Mouse (Mus musculus): ENCODE measurements around the gene Gm20683. TPM values are rescaled to one million over a fixed set of nuclear protein-coding genes. Genes with fewer than 3 reads are reported as not detected.
"Not testable (repeated sequence)": the region's sequence is repeated elsewhere in the genome, so short reads cannot be mapped to it uniquely, and the experiment has no call there.

Gm20683 gene
- polyA plus RNA-seq, 1 experiment from 2014 or later = 2.1 TPM

- under 1% methylated on average over 87 of the region's 100 CpGs for WGBS
- Histone ChIP-seq H3K9me3 (no peaks in the 10 kb centered on the region), H3K4me1 (peaks cover 23% of the 10 kb centered on the region), H3K27me3 (ENCODE audit: insufficient read depth, poor library complexity, severe bottlenecking) (peaks cover 80% of the 10 kb centered on the region), H3K4me3 (peak within 1 kb of the TSS; percentile 76), H3K27ac (peak within 1 kb of the TSS; percentile 67), H3K36me3 (no peaks in the 10 kb centered on the region)
- DNase-seq (ENCODE audit: low spot score) = no peak
Observed at GRCm38 (mm10) chr17:25808789-25809605, 32.6 kb downstream of the Gm20683 start, which contains the start of gene Fbxl16. TSS of gene Fbxl16 (plus strand) at chr17:25809085.

- Histone ChIP-seq H3K27ac (no peak overlapping the region), H3K4me3 (peak overlapping the region; percentile 76), H3K9me3 (no peaks in the 10 kb centered on the region), H3K4me1 (peaks cover 26% of the 10 kb centered on the region), H3K36me3 (no peaks in the 10 kb centered on the region), H3K27me3 (ENCODE audit: insufficient read depth, poor library complexity, severe bottlenecking) (peaks cover 73% of the 10 kb centered on the region)
- no peak for DNase-seq (ENCODE audit: low spot score)
- 42% methylated on average over 5 of the region's 5 CpGs for WGBS
Observed at GRCm38 (mm10) chr17:25808028-25808427, 33.5 kb downstream of the Gm20683 start.

GRCm38 (mm10) chr17:25807452-25807851 is 34.1 kb downstream of the Gm20683 start:
- Histone ChIP-seq H3K27me3 (ENCODE audit: insufficient read depth, poor library complexity, severe bottlenecking) (peaks cover 67% of the 10 kb centered on the region), H3K4me1 (peaks cover 32% of the 10 kb centered on the region)
- not testable (repeated sequence) for DNase-seq (ENCODE audit: low spot score); H3K9me3 ChIP-seq; H3K27ac ChIP-seq; H3K4me3 ChIP-seq; H3K36me3 ChIP-seq
- WGBS = 43% methylated on average over 2 of the region's 2 CpGs

- H3K27me3 ChIP-seq (ENCODE audit: insufficient read depth, poor library complexity, severe bottlenecking) = peaks cover 62% of the 10 kb centered on the region
- H3K27ac ChIP-seq = no peak overlapping the region
- H3K36me3 ChIP-seq = no peaks in the 10 kb centered on the region
- no peak overlapping the region for H3K4me3 ChIP-seq
- DNase-seq (ENCODE audit: low spot score) = no peak
- no peaks in the 10 kb centered on the region for H3K9me3 ChIP-seq
- 80% methylated on average over 4 of the region's 4 CpGs for WGBS
- H3K4me1 ChIP-seq = peaks cover 37% of the 10 kb centered on the region
Observed at GRCm38 (mm10) chr17:25806507-25806906, 35.1 kb downstream of the Gm20683 start.

DNA sequence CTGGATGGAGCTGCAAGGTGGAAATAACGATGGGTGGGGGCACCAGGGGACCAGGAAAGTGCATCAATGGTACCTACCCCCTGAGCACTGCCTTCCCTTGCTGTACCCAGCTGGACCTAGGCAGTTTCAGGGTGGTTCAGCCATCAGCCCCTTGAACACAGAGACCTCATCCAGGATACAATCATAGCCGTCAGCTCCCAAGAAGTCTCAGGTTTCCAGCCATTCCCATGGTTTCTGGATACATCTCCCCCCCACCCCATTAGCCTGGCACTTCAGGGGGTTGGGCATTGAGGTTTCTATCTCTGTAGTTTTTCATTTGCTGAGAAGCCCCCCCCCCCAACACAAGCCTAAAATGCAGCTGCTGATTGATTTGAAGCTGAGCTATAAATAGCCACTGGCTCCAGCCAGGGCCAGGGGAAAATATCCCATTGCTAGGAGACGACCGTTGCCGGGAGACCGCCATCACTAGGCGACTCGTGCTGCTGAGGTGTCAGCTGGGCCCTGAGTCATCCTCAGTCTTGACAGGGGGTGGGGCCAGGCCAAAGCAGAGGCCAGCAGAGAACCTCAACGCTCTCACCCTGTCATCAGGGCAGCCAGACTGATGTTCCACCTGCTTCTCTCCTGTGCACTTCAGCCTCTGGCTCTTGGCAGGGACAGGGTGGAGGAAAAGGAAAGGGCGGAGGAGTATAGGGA is 38.6 kb downstream of the Gm20683 start:
- Histone ChIP-seq H3K4me3 (peak overlapping the region; percentile 22; the same call in 1 of the 2 replicates), H3K4me1 (peaks cover 18% of the 10 kb centered on the region), H3K27me3 (ENCODE audit: insufficient read depth, poor library complexity, severe bottlenecking) (peaks cover 27% of the 10 kb centered on the region), H3K36me3 (no peaks in the 10 kb centered on the region), H3K9me3 (no peaks in the 10 kb centered on the region), H3K27ac (peak overlapping the region; percentile 81)
- DNase-seq (ENCODE audit: low spot score) = peak; percentile 95
- WGBS = 10% methylated on average over 10 of the region's 10 CpGs

- no peak overlapping the region for H3K4me3 ChIP-seq
- H3K36me3 ChIP-seq = no peaks in the 10 kb centered on the region
- H3K9me3 ChIP-seq = no peaks in the 10 kb centered on the region
- DNase-seq (ENCODE audit: low spot score) = no peak
- no peak overlapping the region for H3K27ac ChIP-seq
- peaks cover 29% of the 10 kb centered on the region for H3K4me1 ChIP-seq
- peaks cover 13% of the 10 kb centered on the region for H3K27me3 ChIP-seq (ENCODE audit: insufficient read depth, poor library complexity, severe bottlenecking)
- WGBS = 4% methylated on average over 6 of the region's 6 CpGs
Observed at GRCm38 (mm10) chr17:25801029-25801428, 40.5 kb downstream of the Gm20683 start.

DNA sequence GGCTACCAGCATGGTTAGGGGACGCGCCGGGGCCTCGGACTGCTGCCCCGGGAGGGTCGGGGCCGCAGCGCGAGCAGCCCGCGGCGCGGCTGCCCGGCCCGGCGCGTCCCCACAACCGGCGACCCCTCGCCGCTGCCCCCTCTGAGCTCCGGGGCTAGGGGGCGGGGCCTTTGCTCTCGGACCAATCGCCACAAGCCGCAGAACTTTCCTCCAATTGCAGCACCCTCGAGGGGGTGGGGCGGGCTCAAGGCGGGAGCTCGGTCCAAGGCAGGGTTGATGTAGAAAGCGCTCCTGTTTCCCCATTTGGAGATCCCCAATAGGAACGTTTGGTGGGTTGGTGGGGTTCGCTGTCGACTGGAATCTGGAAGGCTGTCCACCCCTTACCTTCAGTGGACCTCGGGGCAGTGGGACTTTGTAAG is 44.6 kb downstream of the Gm20683 start, which contains the start of gene Metrn:
Metrn (minus strand) TSS at position 186 of the 419 bp plus-strand sequence.
- peak within 1 kb of the TSS; percentile 80 for H3K4me3 ChIP-seq
- WGBS = under 1% methylated on average over 35 of the region's 35 CpGs
- H3K27me3 ChIP-seq (ENCODE audit: insufficient read depth, poor library complexity, severe bottlenecking) = no peaks in the 10 kb centered on the region

GRCm38 (mm10) chr17:25796211-25796771 is 45.3 kb downstream of the Gm20683 start:
- Histone ChIP-seq H3K27me3 (ENCODE audit: insufficient read depth, poor library complexity, severe bottlenecking) (no peaks in the 10 kb centered on the region), H3K4me3 (peak overlapping the region; percentile 80), H3K9me3 (no peaks in the 10 kb centered on the region), H3K27ac (peak overlapping the region; percentile 87), H3K4me1 (peaks cover 53% of the 10 kb centered on the region), H3K36me3 (peaks cover 14% of the 10 kb centered on the region)
- DNase-seq (ENCODE audit: low spot score) = no peak
- under 1% methylated on average over 37 of the region's 37 CpGs for WGBS

More for the DNA sequence above, 44.6 kb downstream of the Gm20683 start, which contains the start of gene Metrn:
- peaks cover 14% of the 10 kb centered on the region for H3K36me3 ChIP-seq
- peak; percentile 95 for DNase-seq (ENCODE audit: low spot score)
- H3K4me1 ChIP-seq = peaks cover 46% of the 10 kb centered on the region
- H3K27ac ChIP-seq = peak within 1 kb of the TSS; percentile 87
- H3K9me3 ChIP-seq = no peaks in the 10 kb centered on the region

- H3K27ac ChIP-seq = peak within 1 kb of the TSS; percentile 87
- no peak for DNase-seq (ENCODE audit: low spot score)
- H3K36me3 ChIP-seq = peaks cover 15% of the 10 kb centered on the region
- H3K4me3 ChIP-seq = peak within 1 kb of the TSS; percentile 80
- no peaks in the 10 kb centered on the region for H3K9me3 ChIP-seq
- no peaks in the 10 kb centered on the region for H3K27me3 ChIP-seq (ENCODE audit: insufficient read depth, poor library complexity, severe bottlenecking)
- peaks cover 58% of the 10 kb centered on the region for H3K4me1 ChIP-seq
- 10% methylated on average over 6 of the region's 6 CpGs for WGBS
Observed at GRCm38 (mm10) chr17:25795609-25796092, 45.9 kb downstream of the Gm20683 start, which contains the start of gene AC134908.4. TSS of gene AC134908.4 (minus strand) at chr17:25795659.

DNA sequence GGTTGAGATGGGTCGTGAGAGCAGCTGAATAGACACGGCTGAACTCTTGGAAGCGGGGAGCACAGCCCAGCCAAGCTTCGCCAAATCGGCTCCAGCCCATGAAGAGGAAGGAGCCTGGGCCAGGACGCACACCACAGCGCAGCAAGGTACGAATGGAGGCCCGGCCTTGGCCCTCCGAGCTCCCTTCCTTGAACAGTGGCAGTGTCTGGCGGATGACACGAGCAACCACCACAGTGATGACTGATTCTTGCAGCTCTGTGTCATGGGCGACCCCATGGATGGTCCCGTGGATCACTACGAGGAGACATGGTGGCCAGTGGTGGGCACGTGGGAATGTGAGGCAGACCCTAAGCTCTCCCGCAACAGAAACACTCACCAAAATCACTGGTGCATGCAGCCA is 46.6 kb downstream of the Gm20683 start:
- Histone ChIP-seq H3K4me3 (peak overlapping the region; percentile 80), H3K4me1 (peaks cover 60% of the 10 kb centered on the region), H3K9me3 (no peaks in the 10 kb centered on the region), H3K36me3 (peaks cover 19% of the 10 kb centered on the region), H3K27ac (peak overlapping the region; percentile 87), H3K27me3 (ENCODE audit: insufficient read depth, poor library complexity, severe bottlenecking) (no peaks in the 10 kb centered on the region)
- WGBS = 87% methylated on average over 17 of the region's 17 CpGs
- DNase-seq (ENCODE audit: low spot score) = no peak

DNA sequence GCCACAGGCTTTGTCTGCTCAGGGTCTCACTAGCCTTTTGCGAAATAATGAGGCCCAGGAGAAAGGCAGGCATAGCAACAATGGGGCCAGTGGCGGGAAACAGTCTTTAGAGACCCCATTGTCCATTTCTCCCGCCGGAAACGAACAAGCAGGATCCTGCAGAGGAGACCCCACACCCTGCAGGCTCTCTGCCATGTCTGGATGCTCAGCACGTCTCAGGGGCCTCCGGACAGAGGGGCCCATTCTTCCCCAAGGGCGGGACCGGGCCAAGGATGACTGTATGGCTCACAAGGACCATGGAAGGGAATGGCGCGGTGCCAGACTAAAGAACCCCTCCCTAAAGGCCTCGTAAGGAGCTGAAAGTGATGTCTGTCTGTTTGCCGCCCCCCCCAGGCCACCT is 47.4 kb downstream of the Gm20683 start:
- 0 out of 2 replicates have a peak overlapping the region, but pooled peaks have one; percentile 22 for H3K27ac ChIP-seq
- H3K27me3 ChIP-seq (ENCODE audit: insufficient read depth, poor library complexity, severe bottlenecking) = no peaks in the 10 kb centered on the region
- peaks cover 60% of the 10 kb centered on the region for H3K4me1 ChIP-seq
- 82% methylated on average over 13 of the region's 13 CpGs for WGBS
- DNase-seq (ENCODE audit: low spot score) = no peak
- peaks cover 27% of the 10 kb centered on the region for H3K36me3 ChIP-seq
- no peak overlapping the region for H3K4me3 ChIP-seq
- no peaks in the 10 kb centered on the region for H3K9me3 ChIP-seq

DNA sequence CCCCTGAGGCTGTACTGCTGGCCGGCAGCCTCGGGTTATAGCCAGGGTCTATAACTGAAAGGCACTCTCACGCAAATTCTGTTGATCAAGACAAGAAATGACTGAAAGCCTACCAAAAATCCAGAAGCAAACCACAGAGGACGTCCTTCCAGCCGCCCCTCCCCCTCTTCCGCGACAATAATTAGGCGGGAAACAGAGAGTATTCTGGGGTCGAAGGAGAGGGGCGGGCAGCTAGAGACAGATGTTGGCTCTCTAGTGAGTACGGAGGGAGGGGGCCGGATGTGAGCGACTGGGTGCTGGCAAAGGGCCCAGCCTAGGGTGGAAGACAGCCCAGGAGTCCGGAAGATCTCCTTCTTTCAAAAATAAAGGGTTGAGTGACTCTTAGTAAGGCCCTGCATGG is 48.9 kb downstream of the Gm20683 start, which contains the start of gene Fam173a:
Fam173a (minus strand) TSS at position 287 of the 400 bp plus-strand sequence.
- H3K27me3 ChIP-seq (ENCODE audit: insufficient read depth, poor library complexity, severe bottlenecking) = no peaks in the 10 kb centered on the region
- DNase-seq (ENCODE audit: low spot score) = peak; percentile 88
- H3K4me1 ChIP-seq = peaks cover 61% of the 10 kb centered on the region
- peaks cover 41% of the 10 kb centered on the region for H3K36me3 ChIP-seq
- 4% methylated on average over 14 of the region's 14 CpGs for WGBS
- no peaks in the 10 kb centered on the region for H3K9me3 ChIP-seq
- H3K4me3 ChIP-seq = peak within 1 kb of the TSS; percentile 79
- H3K27ac ChIP-seq = peak within 1 kb of the TSS; percentile 94

Measured in heart, embryonic 10.5 days (tissue).